Mouse (Mus musculus) granulocyte monocyte progenitor cell, adult 5-6 weeks (primary cell): ENCODE measurements around the gene Btbd35f12. TPM values are rescaled to one million over a fixed set of nuclear protein-coding genes. Genes with fewer than 3 reads are reported as not detected.
"Not testable (repeated sequence)": the region's sequence is repeated elsewhere in the genome, so short reads cannot be mapped to it uniquely, and the experiment has no call there.

Source experiments
- ATAC-seq: replicated peaks from 2 replicates; pipeline ENCODE4 v1.8.0; 2016; ENCODE audit warnings: mild to moderate bottlenecking, moderate TSS enrichment, inconsistent platforms; ENCODE audit not compliant: poor library complexity, severe bottlenecking
- total RNA-seq, 2 experiments: library from RNA; stranded (forward) in 1 of 2; stranded (reverse) in 1 of 2; fragments of 200-712, 200-1000 nt in 1 of 2; fragments of >200 nt in 1 of 2; fragmentation: Nextera tagmentation in 1 of 2; gene quantifications; 2 replicates each; pipeline ENCODE4 v1.2.3; 2014 to 2017

The Btbd35f12 gene
- total RNA-seq (2014; fragmentation: Nextera tagmentation) (not detected in 2 replicates), total RNA-seq (2017) (not detected in 2 replicates)

DNA sequence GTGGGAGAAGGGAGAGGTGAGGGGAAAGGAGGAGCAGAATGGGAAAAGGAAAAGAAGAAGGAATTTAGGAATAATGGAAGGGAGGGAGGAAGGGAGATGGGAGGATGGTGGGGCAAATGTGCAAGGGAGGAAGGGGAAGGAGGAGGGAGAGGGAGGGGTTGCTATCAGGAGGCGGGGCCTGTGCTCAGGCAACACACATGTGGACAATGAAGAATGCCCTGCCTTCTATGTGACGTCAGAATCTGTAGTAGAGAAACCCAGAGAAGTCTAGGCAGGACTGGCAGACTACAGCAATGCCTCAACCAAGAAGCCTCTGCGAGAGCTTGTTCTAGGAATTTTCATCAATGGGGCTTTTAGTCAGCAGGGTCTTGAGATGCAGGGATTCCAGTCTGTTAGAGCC, at the start of gene Btbd35f12:
Gene Btbd35f12, plus strand, starts transcription at position 301 of the 400 bp plus-strand sequence.
- not testable (repeated sequence) for ATAC-seq

DNA sequence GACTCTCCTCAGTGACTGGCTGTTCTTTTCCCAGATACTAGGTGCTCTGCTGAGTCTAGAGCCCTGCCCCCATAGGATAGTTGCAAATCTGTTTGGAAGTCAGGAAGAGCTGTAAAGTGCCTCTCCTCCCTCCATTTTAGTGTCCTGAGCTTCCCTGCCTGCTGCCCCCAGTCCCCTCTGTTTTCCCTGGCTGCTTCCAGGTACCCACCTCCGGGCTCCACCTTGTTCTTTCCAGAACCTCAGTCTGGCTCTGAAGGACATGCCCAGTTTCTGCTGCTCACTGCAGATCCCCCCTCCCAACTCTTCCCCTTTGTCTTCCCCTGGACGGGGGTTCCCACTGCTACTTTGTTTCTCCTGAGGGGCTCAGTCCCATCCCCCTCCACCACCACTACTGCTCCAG, 40.1 kb downstream of the Btbd35f12 start:
- ATAC-seq: not testable (repeated sequence)

Other genes starting within 250 kb of the Btbd35f12 start
- not detected in 2 replicates for gene Spin2-ps6, start 78.5 kb upstream of the Btbd35f12 start, total RNA-seq (2014; fragmentation: Nextera tagmentation)
- gene Spin2-ps6, start 78.5 kb upstream of the Btbd35f12 start, total RNA-seq (2017): not detected in 2 replicates